Mouse (Mus musculus): ENCODE data around the gene Mup2. TPM values are rescaled to one million over a fixed set of nuclear protein-coding genes. Genes with fewer than 3 reads are reported as not detected.
"Not testable (repeated sequence)": the region's sequence is repeated elsewhere in the genome, so short reads cannot be mapped to it uniquely, and the experiment has no call there.

Gene Mup2
- total RNA-seq (2021): not detected
- long read RNA-seq, experiment 1: 0 reads
- long read RNA-seq, experiment 2: 0 reads

GRCm38 (mm10) chr4:60154189-60154588 lies at the start of gene Mup2:
Mup2 (minus strand) TSS chr4:60154289.
- DNase-seq (ENCODE audit: low spot score in 2 of 2); intact Hi-C loops (cut with DNase I): not testable (repeated sequence)

Other genes with a start within 250 kb of the Mup2 start
- gene Slc46a2, start 239.2 kb downstream of the Mup2 start, total RNA-seq (2021): not detected
- not detected for gene Mup4, start 193.6 kb downstream of the Mup2 start, total RNA-seq (2021)
- gene Mup6, start 190.0 kb downstream of the Mup2 start, total RNA-seq (2021): not detected
- gene Mup7, start 83.8 kb downstream of the Mup2 start, total RNA-seq (2021): not detected
- gene Mup8, start 68.3 kb upstream of the Mup2 start, total RNA-seq (2021): not detected